Mouse (Mus musculus) T-cell, adult 2 months (primary cell): ENCODE measurements around the gene Tex2.
"Not testable (repeated sequence)": the region's sequence is repeated elsewhere in the genome, so short reads cannot be mapped to it uniquely, and the experiment has no call there.

Experiments
- DNase-seq: peaks from one replicate; pipeline ENCODE4 v3.0.0; 2022; ENCODE audit warnings: low spot score

Tex2 gene

DNA sequence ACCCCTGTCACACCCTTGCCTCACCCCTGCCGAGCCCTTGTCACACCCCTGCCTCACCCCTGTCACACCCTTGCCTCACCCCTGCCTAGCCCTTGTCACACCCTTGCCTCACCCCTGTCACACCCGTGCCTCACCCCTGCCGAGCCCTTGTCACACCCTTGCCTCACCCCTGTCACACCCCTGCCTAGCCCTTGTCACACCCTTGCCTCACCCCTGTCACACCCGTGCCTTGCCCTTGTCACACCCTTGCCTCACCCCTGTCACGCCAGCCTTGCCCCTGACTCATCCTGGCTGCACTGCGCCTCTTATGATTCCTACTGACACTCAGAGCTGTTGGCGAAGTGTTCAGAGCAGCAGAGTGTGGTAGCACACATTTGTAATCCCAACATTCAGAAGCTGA, 105.6 kb downstream of the Tex2 start:
- no peak for DNase-seq

DNA sequence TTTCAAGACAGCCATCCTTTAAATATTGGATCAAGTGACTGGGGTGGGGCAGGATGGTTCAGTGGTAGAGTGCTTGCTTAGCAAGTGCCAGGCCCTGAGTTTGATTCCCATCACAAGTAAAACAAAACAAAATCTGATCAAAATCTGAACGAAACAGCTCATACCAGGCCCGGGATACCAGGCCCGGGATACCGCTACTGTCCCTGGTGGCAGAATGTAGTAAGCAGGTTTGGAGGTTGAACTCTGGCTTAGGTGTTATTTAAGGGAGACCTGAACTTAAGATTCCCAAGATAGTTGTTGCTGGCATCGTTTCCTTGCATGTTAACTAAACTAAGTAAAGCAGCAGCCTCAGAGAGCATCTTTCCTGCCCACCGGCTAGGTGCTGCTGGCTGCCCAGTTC, 107.0 kb downstream of the Tex2 start:
- peak; percentile 23 for DNase-seq

DNA sequence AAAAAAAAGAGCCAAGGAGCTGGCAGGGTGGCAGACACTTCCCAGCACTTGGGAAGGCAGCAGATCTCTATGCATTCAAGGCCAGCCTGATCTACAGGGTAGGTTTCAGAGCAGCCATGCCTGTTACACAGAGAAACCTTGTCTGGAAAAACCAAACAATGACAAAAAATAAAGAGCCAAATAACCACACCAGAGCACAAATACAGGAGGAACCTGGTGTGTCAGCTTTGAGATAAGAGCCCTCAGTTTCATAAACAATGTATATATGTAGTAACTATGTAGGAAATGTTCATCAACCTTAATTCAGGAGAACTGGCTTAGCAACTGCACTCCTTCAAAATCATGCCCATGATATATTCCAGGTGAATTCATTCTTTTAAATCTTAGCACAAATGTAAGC, 109.1 kb downstream of the Tex2 start:
- DNase-seq = no peak

DNA sequence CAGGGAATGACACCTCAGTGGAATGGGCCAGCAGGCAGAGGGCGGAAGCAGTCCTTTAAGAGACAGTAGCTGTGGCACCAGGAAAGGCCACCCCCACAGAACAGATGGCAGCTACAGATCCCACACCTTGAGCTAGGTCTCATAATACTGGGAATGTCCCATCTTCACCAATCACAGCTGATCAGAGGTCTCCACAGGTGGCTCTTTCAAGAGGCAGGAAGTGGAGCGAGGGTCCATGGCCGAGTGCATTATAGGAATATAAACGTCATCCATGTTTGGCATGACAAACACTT, 109.9 kb downstream of the Tex2 start:
- DNase-seq = no peak

DNA sequence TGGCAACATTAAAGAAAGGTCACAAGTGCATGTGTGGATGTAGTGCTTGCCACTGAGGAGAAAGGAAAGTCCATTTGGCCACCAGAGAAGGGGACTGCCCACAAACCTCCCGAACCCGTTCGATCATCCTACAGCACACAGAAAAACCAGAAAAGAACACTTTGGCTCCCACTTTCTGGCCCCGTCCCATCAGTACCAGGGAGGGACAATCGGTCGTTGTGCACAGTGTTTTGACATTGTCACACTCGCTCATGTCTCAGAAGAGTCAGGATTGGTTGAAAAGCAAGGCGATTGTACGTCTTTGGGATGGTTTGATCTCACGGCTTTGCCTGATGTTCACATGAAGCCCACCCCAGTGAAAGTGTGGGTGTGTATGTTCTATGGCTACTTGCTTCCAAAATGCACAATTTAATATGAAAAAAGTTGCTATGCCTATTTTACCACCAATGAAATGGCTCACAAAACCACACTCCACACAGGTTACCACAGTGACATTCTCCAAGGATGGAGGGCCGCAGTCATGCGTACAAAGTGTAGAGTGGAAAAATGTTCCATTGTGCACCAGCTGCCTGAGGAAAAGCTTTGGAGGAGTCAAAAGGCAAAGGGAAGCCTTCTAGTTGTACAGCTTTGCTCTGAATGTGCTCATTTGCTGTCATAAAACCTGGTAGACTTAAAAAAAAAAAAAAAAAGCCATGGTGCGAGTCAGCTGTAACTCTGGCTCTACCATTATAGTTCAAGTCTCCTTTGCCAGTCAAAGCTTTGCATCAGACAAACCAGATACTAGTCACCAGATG, 110.4 kb downstream of the Tex2 start:
- no peak for DNase-seq

DNA sequence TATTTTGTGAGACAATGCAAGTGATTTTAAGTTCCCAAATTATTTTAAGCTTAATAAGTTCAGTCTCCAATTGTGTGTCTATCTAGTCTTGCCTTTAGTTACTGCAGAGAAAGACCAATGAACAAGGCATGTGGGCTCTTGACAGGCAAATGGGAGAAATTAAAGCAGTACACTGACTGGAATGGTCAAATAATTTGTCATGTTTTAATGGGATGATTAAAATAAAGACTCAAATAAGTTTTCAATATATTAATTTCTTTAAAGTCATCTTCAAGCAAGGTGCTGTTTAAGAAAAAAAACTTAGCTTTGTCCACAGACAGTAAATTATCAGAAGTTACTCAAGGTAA, 111.1 kb downstream of the Tex2 start:
- no peak for DNase-seq

DNA sequence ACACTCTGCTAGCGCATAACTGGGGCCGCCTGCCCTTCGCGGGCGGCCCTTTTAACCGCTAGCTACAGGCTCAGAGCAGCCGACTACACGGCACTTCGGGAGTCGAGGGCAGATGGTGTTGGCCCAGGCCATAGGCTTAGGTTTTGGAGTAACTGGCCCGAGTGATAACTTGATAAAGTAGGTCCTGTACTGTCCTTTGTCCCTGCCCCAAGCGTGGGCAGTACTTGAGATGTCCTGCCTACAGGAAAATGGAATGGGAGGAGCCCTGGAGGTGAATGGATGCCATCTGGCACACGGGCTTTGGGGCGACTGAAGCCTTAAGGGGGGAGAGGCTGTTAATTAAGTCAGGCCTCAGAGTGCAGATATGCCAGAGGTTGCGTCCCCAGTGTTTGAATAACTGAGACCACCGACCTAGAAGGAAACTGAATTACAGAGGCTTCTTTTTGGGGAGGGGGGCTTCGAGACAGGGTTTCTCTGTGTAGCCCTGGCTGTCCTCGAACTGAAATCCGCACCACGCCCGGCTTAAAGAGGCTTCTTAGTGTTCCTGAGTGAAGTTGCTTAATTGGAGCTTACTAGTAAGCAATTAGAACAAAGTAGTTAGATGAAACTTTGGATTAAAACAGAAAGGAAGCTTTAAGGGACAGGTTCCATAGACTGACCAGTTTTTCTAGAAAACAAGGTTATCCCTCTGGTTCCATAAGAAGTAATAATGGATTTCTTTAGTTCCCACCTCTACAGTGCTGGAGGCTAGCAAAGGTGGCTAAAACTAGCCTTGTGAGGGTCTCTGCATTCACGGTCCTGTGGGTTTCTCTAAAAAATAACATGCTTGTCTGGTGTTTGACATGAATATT, 111.7 kb downstream of the Tex2 start:
- peak; percentile 58 for DNase-seq

DNA sequence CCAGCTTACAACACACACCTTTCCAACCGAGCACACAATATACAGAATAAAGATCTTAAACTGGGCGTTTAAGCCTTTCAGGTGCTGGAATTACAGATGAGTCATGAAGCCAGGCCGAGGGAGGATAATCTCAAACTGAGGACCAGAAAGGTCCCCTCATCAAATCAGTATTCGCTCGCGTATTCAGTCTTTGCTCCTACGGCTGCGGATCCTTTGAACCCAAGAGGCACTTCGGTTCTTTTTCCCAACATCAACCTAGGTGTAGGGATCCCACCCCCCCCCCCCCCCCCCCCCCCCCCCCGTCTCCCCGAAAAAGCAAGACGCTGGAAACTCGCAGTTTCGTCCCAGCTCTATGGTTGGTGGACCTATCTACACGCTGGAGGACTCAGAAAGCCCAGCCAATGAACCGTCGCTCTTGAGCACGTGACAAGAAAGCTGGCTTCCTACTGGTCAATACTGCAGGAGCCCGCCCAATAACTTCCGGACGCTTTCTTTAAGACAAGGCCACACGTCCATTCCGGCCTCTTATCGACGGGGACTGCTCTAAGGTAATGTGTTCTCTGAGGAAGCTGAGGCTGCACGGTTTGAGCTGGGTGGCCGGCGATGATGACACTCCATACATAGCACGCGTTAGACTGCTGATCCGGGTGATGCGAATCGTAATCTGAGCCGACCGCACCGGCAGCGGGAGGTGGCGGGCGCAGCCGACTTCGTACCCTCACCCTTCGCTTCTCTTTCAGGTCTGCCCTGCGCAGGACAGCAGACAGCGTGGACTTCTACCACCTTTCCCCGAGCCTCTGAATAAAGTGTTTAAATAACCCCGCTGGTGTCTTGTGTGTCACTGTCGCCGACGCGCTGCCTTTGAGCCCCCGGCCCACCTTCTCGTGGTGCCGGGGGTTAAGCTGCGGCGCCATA, 112.6 kb downstream of the Tex2 start:
- peak; percentile 94 for DNase-seq

DNA sequence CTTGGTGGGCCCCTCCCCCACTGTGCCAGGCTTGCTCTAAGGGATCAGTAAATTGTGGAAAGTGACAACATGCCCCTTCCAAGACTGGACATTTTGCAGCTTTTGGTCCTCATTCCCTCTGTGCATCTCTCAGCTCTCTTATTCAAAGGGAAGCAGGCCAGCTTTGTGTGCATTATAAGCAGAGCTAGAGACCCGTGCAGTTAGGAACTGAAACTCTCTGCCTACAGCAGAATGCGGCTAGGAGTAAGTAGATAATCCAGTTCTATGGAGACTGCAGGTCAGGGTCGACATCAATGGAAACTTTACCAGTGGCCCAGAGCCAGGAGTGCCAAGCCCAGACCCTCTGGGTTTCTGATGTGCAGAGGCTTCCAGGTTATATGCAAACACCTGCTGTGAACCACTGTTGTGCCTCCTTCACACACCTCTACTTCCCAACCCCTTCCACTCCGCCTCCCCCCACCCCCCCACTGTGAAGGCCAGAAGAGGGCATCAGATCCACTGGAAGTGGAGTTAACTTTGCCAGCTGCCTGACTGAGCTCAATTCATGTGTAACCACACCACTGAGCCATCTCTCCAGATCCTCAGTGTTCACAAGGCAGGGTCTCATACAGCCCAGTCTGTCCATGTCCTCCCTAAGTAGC, 114.4 kb downstream of the Tex2 start:
- no peak for DNase-seq

DNA sequence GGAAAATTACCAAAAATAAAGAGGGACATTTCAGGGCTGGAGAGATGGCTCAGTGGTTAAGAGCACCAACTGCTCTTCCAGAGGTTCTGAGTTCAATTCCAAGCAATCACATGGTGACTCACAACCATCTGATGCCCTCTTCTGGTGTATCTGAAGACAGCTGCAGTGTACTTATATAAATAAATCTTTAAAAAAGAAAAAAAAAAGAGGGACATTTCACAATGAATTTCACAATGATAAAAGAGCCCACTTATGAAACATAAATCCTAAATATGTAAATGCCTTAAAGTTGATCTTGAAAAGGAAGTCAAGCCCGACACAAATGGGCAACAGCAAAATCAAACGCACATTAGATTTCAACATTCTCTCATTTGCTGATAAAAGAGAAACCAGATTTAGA, 115.3 kb downstream of the Tex2 start:
- DNase-seq = no peak

DNA sequence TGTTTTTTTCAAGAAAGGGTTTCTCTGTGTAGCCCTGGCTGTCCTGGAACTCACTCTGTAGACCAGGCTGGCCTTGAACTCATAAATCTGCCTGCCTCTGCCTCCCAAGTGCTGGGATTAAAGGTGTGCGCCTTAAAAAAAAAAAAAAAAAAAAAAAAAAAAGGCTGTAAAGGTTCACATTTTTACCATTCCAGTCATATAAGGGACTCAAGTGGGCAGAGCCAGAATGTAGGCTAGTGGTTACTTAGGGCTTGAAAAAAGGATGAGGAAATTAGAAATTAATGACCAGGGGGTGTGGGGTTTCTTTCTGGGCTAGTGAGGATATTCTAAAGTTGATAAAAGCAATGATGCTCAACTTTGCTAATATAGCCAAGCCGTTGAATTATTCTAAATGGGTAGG, 116.2 kb downstream of the Tex2 start:
- DNase-seq = not testable (repeated sequence)

DNA sequence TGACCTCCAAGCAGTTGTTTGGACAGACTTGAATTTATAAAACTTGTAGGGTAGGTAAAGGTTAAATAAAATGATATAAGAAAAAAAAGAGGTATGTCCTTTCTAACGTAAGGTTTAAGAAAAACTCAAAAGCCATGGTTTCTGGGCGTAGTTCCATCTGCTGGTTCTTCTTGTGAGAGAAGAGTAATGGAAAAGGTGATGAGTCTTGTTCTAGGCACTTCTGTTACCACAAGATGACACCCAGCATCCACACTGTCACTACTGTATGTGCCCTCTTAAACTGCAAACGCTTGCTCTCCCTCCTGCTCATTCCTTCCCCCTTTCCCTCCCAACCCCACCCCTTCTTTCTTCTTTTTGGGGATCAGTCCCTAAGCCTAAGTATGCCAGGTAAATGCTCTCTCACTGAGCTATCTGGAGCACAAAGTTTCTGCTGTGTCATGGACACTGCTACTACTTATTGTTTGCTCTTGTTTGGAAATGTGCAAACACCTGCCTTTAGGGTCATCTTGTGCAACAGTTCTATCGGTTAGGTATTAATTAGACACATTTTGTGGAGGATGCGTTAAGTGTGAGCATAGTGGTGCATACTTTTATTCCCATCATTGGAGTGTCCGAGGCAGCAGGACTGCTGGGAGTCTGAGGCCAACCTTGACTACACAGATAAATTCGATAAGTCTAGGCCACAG, 120.1 kb downstream of the Tex2 start:
- no peak for DNase-seq

DNA sequence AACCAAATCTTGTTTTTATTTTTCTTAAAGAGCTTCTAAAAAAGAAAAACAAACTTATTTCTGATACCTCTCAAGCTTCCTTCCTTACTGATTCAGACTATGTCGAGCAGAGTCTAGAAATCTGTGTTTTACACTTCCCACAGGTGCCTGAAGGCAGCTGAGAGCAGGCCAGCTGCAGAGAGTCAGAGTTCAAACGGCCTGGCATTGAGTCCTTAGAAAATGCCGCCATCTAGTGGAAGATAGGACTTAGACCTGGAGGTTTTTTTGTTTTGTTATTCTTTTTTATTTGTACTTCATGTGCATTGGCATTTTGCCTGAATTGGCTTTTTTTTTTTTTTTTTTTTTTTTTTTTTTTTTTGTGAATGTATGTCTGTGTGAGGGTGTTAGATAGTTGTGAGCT, 121.8 kb downstream of the Tex2 start:
- peak; percentile 79 for DNase-seq

DNA sequence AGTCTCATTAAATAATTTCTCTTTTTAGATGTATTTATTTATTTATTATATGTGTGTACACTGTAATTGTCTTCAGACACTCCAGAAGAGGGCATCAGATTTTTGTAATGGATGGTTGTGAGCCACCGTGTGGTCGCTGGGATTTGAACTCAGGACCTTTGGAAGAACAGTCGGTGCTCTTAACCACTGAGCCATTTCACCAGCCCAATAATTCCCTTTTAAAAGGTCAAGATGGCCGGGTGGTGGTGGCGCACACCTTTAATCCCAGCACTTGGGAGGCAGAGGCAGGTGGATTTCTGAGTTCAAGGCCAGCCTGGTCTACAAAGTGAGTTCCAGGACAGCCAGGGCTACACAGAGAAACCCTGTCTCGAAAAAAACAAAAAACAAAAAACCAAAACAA, 122.6 kb downstream of the Tex2 start:
- DNase-seq = not testable (repeated sequence)

DNA sequence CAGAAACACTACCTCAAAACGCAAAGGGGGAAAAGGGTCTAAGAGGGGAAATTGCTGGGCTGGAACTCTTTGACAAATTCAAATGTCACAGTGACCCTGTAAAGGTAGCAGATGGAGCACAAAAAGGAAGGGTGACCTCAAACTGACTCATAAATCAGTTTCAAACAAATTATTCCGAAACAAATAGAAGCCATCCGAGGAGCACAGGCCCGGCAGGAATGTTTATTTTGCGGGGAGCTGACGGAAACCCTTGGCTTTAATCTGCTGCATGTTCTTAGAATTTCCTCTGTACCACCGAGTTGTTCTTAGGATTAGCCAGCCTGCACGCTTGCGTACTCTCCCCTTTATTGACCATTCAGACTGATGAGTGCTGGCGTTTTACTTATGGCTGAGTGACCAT, 123.2 kb downstream of the Tex2 start:
- DNase-seq = no peak

DNA sequence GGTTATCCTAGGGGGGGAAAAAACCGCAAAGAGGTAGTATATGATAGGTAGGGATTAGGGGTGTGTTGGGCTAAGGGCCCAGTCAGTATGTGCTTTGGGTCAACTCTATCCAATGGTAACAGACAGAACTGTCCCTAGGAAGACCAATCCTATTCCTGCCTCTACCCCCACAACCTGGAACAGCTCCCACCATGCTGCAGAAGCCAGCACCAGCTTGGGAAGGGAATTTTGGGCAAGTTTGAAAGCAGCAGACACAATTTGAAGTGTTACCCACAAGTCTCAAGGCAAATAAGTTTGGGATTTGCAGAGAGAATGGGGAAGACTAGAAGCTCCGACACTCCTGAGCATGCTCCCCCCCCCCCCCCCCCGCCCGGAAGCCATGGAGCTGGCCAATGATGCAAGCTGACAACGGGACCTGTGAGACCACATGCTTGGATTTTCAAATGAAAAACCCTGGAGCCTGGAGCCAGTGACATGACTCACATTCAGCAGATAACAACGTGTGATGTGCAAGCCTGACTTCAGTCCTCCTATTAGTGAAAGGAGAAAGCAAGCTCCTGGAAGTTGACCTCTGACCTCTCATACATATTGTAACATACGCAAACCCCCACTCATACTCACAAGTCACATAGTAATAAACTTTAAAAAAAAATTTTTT, 124.1 kb downstream of the Tex2 start:
- DNase-seq = no peak

DNA sequence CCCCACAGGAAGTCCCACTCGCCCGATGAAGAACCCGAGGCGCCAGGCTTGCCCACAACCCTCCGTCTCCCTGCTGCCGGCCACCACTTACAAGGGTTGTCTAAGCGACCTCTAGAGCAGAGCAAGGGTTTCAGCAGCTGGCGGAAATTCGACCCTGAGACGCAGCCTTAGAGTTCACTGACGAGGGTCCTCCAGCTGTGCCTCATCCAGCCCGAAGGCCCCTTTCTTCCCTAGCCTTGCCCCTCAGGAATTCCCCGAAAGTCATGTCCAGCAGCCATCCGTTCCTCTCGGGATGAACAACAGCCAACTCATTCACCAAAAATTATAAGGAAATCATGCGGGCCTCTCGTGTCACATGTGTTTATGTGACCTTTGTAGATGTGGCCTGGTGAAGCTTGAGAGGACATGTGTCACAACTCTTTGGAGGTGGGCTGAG, 125.1 kb downstream of the Tex2 start:
- DNase-seq = no peak

DNA sequence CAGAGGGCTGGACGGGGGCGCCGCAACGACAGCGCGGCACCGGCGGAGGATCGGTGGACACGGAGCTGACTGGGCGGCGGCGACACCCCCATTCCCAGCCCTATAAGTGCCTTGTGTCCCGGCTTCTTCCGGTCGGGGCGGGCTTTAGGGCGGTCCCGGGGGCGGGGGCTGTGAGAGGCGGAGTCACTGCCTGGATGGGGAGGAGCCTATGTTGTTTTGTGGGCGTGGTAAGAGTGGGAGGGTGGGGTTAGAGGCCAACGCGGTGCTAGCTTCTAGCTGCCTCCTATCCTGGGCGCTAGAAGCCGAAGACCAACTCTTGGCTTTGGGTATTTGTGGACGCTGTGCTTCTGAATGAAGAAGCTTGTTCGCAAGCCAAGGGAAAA, 125.5 kb downstream of the Tex2 start, which contains the start of gene Ern1:
TSS of gene Ern1 (minus strand) at position 120 of the 383 bp plus-strand sequence.
- peak; percentile 94 for DNase-seq

DNA sequence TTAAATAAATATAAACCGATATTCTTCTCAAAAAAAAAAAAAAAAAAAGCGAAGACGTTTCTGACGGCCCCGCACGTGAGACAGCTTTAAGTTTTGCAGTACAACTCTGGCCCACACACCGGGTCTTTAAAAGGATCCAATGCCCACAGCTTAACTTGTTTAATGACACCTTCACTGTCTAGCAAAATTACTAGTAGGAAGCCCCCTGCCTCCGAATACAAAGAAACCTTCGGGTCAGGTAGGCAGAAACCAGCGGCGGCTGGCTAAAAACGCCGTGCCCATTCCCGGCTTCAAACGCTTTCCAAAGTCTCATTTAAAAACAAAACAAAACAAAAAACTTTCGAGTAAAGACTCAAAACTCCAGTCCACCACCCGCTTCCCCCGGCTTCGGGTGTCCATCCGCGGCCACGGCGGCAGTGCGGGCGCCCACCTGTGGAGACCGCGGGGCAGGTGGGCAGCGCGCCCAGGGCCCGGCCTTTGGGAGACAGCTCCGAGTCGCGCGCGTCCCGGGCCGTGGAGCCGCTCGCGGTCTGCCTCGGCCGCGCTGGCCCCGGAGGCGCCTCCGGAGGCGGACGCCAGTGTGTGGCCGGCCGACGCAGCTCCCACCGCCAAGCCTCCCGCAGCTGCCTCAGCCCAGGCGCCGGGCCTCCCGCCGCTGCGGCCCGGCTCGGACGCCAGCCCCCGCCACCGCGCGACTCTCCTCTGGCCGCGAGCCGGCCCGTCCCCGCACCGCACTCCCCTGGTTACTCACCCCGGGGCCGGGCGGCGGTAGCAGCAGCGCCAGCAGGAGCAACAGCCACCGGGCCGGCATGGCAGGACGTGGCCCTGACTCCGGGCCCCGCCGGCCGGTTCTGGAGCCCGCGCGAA, 126.1 kb downstream of the Tex2 start:
- peak; percentile 16 for DNase-seq
